Mouse (Mus musculus) gastrocnemius, postnatal 14 days (tissue): Measurements from ENCODE around the gene Irgm2. TPM values are rescaled to one million over a fixed set of nuclear protein-coding genes. Genes with fewer than 3 reads are reported as not detected.
"Not testable (repeated sequence)": the region's sequence is repeated elsewhere in the genome, so short reads cannot be mapped to it uniquely, and the experiment has no call there.

Source experiments
- DNase-seq: peaks from one replicate; pipeline ENCODE4 v3.0.0; 2021; ENCODE audit warnings: mixed read lengths
- intact Hi-C: fragments of 180-260 bp; cut with DNase I; formaldehyde crosslinking; loops from one replicate; pipeline ENCODE4 v1.15.1; 2025; ENCODE audit warnings: low total_unique reads
- long read RNA-seq, 2 experiments: library from polyadenylated mRNA; stranded (forward); transcript quantifications; one replicate each; pipeline ENCODE4 v2.0.0; 2021
- total RNA-seq, 2 experiments: library from RNA; stranded (reverse); gene quantifications; 2 replicates each; pipeline ENCODE4 v1.2.3; 2021

Gene Irgm2
- 1 to 10 TPM; 4.8 to 5.5 TPM for total RNA-seq
- long read RNA-seq, experiment 1, partial matches to known transcripts: 0 of 3 reads
- long read RNA-seq, experiment 1, other reads (novel, unspliced or antisense): 1 of 3 reads
- long read RNA-seq, experiment 2, partial matches to known transcripts: 0 of 3 reads
- long read RNA-seq, experiment 2, other reads (novel, unspliced or antisense): 0 of 3 reads

GRCm38 (mm10) chr11:58199229-58200037 lies at the start of gene Irgm2, which contains the start of gene Igtp:
TSS of gene Irgm2 (plus strand) at chr11:58199618.
TSS of gene Igtp (plus strand) at chr11:58199556.
- DNase-seq: peak; percentile 80
- intact Hi-C loops: not testable (repeated sequence)

- DNase-seq: no peak
- intact Hi-C loops: no loop called here
Measured at GRCm38 (mm10) chr11:58155458-58155857, 44.0 kb upstream of the Irgm2 start.

- DNase-seq: no peak
- intact Hi-C loops: no loop called here
Measured at GRCm38 (mm10) chr11:58156871-58157270, 42.5 kb upstream of the Irgm2 start.

- DNase-seq: no peak
- intact Hi-C loops: loop anchor here (10.0 kb wide), 1 partner anchor 60 kb away; the partner anchor contains the start of gene Cnot8
Measured at GRCm38 (mm10) chr11:58165072-58165471, 34.3 kb upstream of the Irgm2 start.

GRCm38 (mm10) chr11:58167822-58168166 lies 31.6 kb upstream of the Irgm2 start:
- DNase-seq: no peak
- intact Hi-C loops: loop anchor here (10.0 kb wide), 1 partner anchor 63 kb away; the partner anchor contains the start of gene Cnot8

- DNase-seq: peak; percentile 84
- intact Hi-C loops: loop anchor here (10.0 kb wide), 1 partner anchor 64 kb away; the partner anchor contains the start of gene Cnot8
Measured at GRCm38 (mm10) chr11:58168167-58168915, 31.1 kb upstream of the Irgm2 start, which contains the start of gene Gemin5. TSS of gene Gemin5 (minus strand) at chr11:58168539.

- intact Hi-C loops: loop anchor here (10.0 kb wide), 1 partner anchor 65 kb away; the partner anchor contains the start of gene Cnot8
Measured at GRCm38 (mm10) chr11:58169666-58170065, 29.8 kb upstream of the Irgm2 start.

GRCm38 (mm10) chr11:58171459-58172091 lies 27.8 kb upstream of the Irgm2 start, which contains the start of gene Mrpl22:
TSS of gene Mrpl22 (plus strand) at chr11:58171661.
- intact Hi-C loops: no loop called here
- peak; percentile 95 for DNase-seq

More at GRCm38 (mm10) chr11:58169666-58170065, 29.8 kb upstream of the Irgm2 start:
- DNase-seq: no peak

GRCm38 (mm10) chr11:58179563-58179962 lies 19.9 kb upstream of the Irgm2 start:
- peak; percentile 49 for DNase-seq
- intact Hi-C loops: no loop called here

- intact Hi-C loops: loop anchor here (2.0 kb wide), 1 partner anchor 45 kb away; no protein-coding TSS in a partner anchor
- not testable (repeated sequence) for DNase-seq
Measured at GRCm38 (mm10) chr11:58179986-58180385, 19.4 kb upstream of the Irgm2 start.

- intact Hi-C loops: loop anchor here (2.0 kb wide), 1 partner anchor 44 kb away; no protein-coding TSS in a partner anchor
- DNase-seq: no peak
Measured at GRCm38 (mm10) chr11:58180756-58181155, 18.7 kb upstream of the Irgm2 start.

- intact Hi-C loops: no loop called here
- DNase-seq: no peak
Measured at GRCm38 (mm10) chr11:58183579-58183978, 15.8 kb upstream of the Irgm2 start.

GRCm38 (mm10) chr11:58189675-58190074 lies 9.7 kb upstream of the Irgm2 start:
- intact Hi-C loops: no loop called here
- DNase-seq: no peak

- DNase-seq: no peak
- intact Hi-C loops: no loop called here
Measured at GRCm38 (mm10) chr11:58193326-58193725, 6.1 kb upstream of the Irgm2 start.

GRCm38 (mm10) chr11:58193860-58194520 lies 5.4 kb upstream of the Irgm2 start:
- no peak for DNase-seq
- intact Hi-C loops: no loop called here

GRCm38 (mm10) chr11:58198663-58199062 lies 755 bp upstream of the Irgm2 start:
- DNase-seq: no peak
- intact Hi-C loops: no loop called here

GRCm38 (mm10) chr11:58200226-58200625 lies 808 bp downstream of the Irgm2 start:
- no peak for DNase-seq
- intact Hi-C loops: no loop called here

- DNase-seq: peak; percentile 27
- intact Hi-C loops: no loop called here
Measured at GRCm38 (mm10) chr11:58201052-58201451, 1.6 kb downstream of the Irgm2 start.
